Mouse (Mus musculus) kidney, embryonic 15.5 days (tissue): ENCODE measurements at regions not wholly inside any gene's neighbourhood (a gene's known extent, or its start where the extent isn't known, plus 50 kb on each side); places are given as distances from the start of the nearest gene placed in this dataset.
"Not testable (repeated sequence)": the region's sequence is repeated elsewhere in the genome, so short reads cannot be mapped to it uniquely, and the experiment has no call there.

Experiments used
- ATAC-seq: fragments of 200-750 bp; cut with Nextera tagmentation; replicated peaks from 2 replicates; pipeline ENCODE4 v1.8.0; 2017; ENCODE audit warnings: moderate TSS enrichment; ENCODE audit not compliant: low FRiP score
- H3K27ac ChIP-seq: fragments of 300-500 bp; sonication (generic); 2 replicates; pipeline ENCODE4 v1.5.1; 2015; ENCODE audit warnings: mild to moderate bottlenecking, inconsistent platforms
- H3K27me3 ChIP-seq: fragments of 300-500 bp; sonication (generic); 2 replicates; pipeline ENCODE4 v1.6.1; 2015; ENCODE audit warnings: inconsistent platforms
- H3K36me3 ChIP-seq: fragments of 300-500 bp; sonication (generic); 2 replicates; pipeline ENCODE4 v1.6.1; 2015; ENCODE audit warnings: inconsistent platforms
- H3K4me1 ChIP-seq: fragments of 300-500 bp; sonication (generic); 2 replicates; pipeline ENCODE4 v1.6.1; 2015; ENCODE audit warnings: inconsistent platforms
- H3K4me2 ChIP-seq: fragments of 300-500 bp; sonication (generic); 2 replicates; pipeline ENCODE4 v1.6.1; 2015; ENCODE audit warnings: moderate library complexity, mild to moderate bottlenecking, inconsistent platforms
- H3K4me3 ChIP-seq: fragments of 300-500 bp; sonication (generic); replicated peaks from 2 replicates; pipeline ENCODE4 v1.5.1; 2015; ENCODE audit warnings: mild to moderate bottlenecking, inconsistent platforms
- H3K9ac ChIP-seq: fragments of 300-500 bp; sonication (generic); 2 replicates; pipeline ENCODE4 v1.6.1; 2015; ENCODE audit warnings: mild to moderate bottlenecking, inconsistent platforms
- H3K9me3 ChIP-seq: fragments of 300-500 bp; sonication (generic); replicated peaks from 2 replicates; pipeline ENCODE4 v1.6.1; 2016; ENCODE audit warnings: inconsistent platforms
- WGBS: fragments of 180-500 bp; shearing (Covaris S2); methylation state at CpG from one replicate; pipeline ENCODE4 v1.1.7; 2015; ENCODE audit warnings: mixed read lengths; 5-methylcytosine and 5-hydroxymethylcytosine counted together

DNA sequence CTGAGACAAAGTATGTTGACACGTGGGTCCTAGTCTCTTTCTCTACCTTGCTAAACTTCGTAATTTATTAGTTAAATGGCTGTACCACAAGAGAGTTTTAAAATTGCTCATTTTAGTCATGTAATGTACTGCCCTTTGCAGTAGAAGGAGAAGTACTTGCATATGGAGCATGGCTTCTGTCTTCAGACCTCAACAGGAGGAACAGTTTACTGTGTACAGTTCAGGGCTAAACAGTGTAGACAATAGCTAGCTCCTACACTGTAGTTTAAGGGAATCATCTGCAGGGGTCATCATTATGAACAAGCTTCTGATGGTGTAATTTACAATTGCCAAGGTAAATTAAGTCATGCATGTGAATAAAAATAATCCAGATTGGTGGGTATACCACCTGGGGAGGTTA is 111.8 kb upstream of the Zfp960 start:
- H3K4me2 ChIP-seq, result peak overlapping the region; percentile 49
- peak overlapping the region; percentile 60 for H3K4me3 ChIP-seq
- not testable (repeated sequence) for H3K9ac ChIP-seq, H3K27ac ChIP-seq, H3K27me3 ChIP-seq, H3K4me1 ChIP-seq, H3K9me3 ChIP-seq, ATAC-seq, H3K36me3 ChIP-seq
- 32% methylated on average over 2 of the region's 2 CpGs for WGBS

- peaks cover 13% of the 10 kb centered on the region for H3K9me3 ChIP-seq
- H3K9ac ChIP-seq, H3K4me3 ChIP-seq, H3K27me3 ChIP-seq, H3K36me3 ChIP-seq, ATAC-seq, H3K4me1 ChIP-seq, H3K27ac ChIP-seq, H3K4me2 ChIP-seq: not testable (repeated sequence)
- WGBS, result 85% methylated on average over 21 of the region's 21 CpGs
Observed at GRCm38 (mm10) chr17:16997241-16997640, 66.7 kb upstream of the Zfp960 start.

DNA sequence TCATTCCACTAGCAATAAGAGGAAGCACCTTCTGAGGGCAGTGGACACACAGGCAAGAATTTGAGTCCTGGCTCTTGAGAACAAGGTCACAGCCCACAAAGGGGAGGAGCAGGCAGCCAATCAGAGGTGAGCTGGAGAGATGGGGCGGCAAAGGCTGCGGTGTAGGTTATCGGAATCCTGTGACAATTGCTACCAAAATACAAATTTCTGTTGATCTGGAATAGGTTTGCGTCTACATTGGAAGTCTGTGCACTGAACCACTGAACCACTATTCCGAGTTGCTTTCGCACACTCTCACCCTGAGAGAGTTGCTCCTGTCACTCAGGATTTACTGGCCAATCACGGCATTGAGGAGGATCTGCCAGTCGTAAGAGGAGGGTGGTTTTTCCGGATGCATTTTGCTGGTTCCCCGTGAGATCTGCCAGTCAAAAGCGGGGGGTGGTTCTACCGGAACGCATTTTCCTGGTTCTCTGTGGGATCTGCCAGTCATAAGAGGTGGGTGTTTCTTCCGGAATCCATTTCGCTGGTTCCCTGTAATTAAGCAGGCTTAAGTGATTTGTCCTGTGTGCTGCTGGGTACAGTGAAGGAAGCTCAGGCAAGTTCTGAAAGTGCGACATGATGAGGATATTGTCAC is 59.2 kb upstream of the Zfp960 start:
- not testable (repeated sequence) for H3K9me3 ChIP-seq, H3K27me3 ChIP-seq, H3K4me1 ChIP-seq, H3K36me3 ChIP-seq
- peak overlapping the region; percentile 57 for H3K4me3 ChIP-seq
- H3K27ac ChIP-seq, result peak overlapping the region; percentile 73
- peak; percentile 100 for ATAC-seq
- H3K9ac ChIP-seq, result peak overlapping the region; percentile 45
- WGBS, result under 1% methylated on average over 16 of the region's 16 CpGs
- H3K4me2 ChIP-seq, result peak overlapping the region; percentile 59

GRCm38 (mm10) chr17:17005267-17005666 is 58.6 kb upstream of the Zfp960 start:
- 4% methylated on average over 11 of the region's 11 CpGs for WGBS
- peak; percentile 20; the same call in 1 of the 2 replicates for ATAC-seq
- Histone ChIP-seq H3K27ac (peak overlapping the region; percentile 73), H3K9ac (peak overlapping the region; percentile 45), H3K4me2 (peak overlapping the region; percentile 59), H3K4me3 (peak overlapping the region; percentile 57)
- H3K27me3 ChIP-seq, H3K9me3 ChIP-seq, H3K4me1 ChIP-seq, H3K36me3 ChIP-seq: not testable (repeated sequence)
